Mouse (Mus musculus) testis, adult 2 months (tissue): ENCODE measurements around the gene Adcy9. TPM values are rescaled to one million over a fixed set of nuclear protein-coding genes. Genes with fewer than 3 reads are reported as not detected.
A peak's percentile ranks its signal among the peaks of the same experiment; 100 is the strongest.
"Not testable (repeated sequence)": the region's sequence is repeated elsewhere in the genome, so short reads cannot be mapped to it uniquely, and the experiment has no call there.

Experiments
- H3K27ac ChIP-seq: fragments of 200-500 bp; 2 replicates; pipeline ENCODE4 v1.5.1; 2012; ENCODE audit warnings: low read depth, low read length; ENCODE audit not compliant: control insufficient read depth, insufficient read depth
- H3K27me3 ChIP-seq: fragments of 200-500 bp; 2 replicates; pipeline ENCODE4 v1.6.1; 2012; ENCODE audit warnings: mild to moderate bottlenecking, low read length, moderate library complexity; ENCODE audit not compliant: control insufficient read depth, insufficient read depth
- H3K36me3 ChIP-seq: fragments of 200-500 bp; 2 replicates; pipeline ENCODE4 v1.6.1; 2012; ENCODE audit warnings: mild to moderate bottlenecking, low read length; ENCODE audit not compliant: control insufficient read depth, insufficient read depth
- H3K4me1 ChIP-seq: fragments of 200-500 bp; 2 replicates; pipeline ENCODE4 v1.6.1; 2012; ENCODE audit warnings: low read length; ENCODE audit not compliant: control insufficient read depth, insufficient read depth
- H3K4me3 ChIP-seq: fragments of 200-500 bp; 2 replicates; pipeline ENCODE4 v1.5.1; 2012; ENCODE audit warnings: low read depth, mild to moderate bottlenecking, low read length, moderate library complexity, mixed read lengths; ENCODE audit not compliant: control insufficient read depth
- CTCF ChIP-seq: fragments of 200-500 bp; IDR thresholded peaks from 2 replicates; pipeline ENCODE4 v1.5.1; 2012; ENCODE audit warnings: low read depth, mild to moderate bottlenecking, inconsistent platforms, low read length, moderate library complexity; ENCODE audit not compliant: control insufficient read depth, insufficient read depth, insufficient replicate concordance
- POLR2A ChIP-seq: fragments of 200-500 bp; IDR thresholded peaks from 2 replicates; pipeline ENCODE4 v1.6.1; 2012; ENCODE audit warnings: low read depth, mild to moderate bottlenecking, inconsistent platforms, low read length, moderate library complexity; ENCODE audit not compliant: control insufficient read depth
- polyA plus RNA-seq: library from polyadenylated mRNA; depleted of rRNA; stranded (reverse); fragments of >200 nt; gene quantifications from 2 replicates; pipeline ENCODE4 v1.2.3, GENCODE M21; 2012

Gene Adcy9
- polyA plus RNA-seq, 1 experiment, result 3.4 TPM

- TF ChIP-seq CTCF (no peak), POLR2A (no peak)
- Histone ChIP-seq H3K4me3 (no peak overlapping the region), H3K36me3 (no peaks in the 10 kb centered on the region), H3K4me1 (no peaks in the 10 kb centered on the region), H3K27me3 (no peaks in the 10 kb centered on the region), H3K27ac (peak overlapping the region; percentile 51)
Measured at GRCm38 (mm10) chr16:4367291-4367690, 53.0 kb downstream of the Adcy9 start.

- no peak overlapping the region for H3K4me3 ChIP-seq
- peak overlapping the region; percentile 6; the same call in 1 of the 2 replicates for H3K27ac ChIP-seq
- TF ChIP-seq CTCF (no peak), POLR2A (no peak)
- no peaks in the 10 kb centered on the region for H3K4me1 ChIP-seq
- H3K36me3 ChIP-seq, result no peaks in the 10 kb centered on the region
- no peaks in the 10 kb centered on the region for H3K27me3 ChIP-seq
Measured at GRCm38 (mm10) chr16:4366671-4367070, 53.6 kb downstream of the Adcy9 start.

GRCm38 (mm10) chr16:4363341-4364116 is 56.8 kb downstream of the Adcy9 start:
- 0 out of 2 replicates have a peak overlapping the region, but pooled peaks have one; percentile 11 for H3K27ac ChIP-seq
- TF ChIP-seq CTCF (no peak), POLR2A (no peak)
- no peaks in the 10 kb centered on the region for H3K4me1 ChIP-seq

GRCm38 (mm10) chr16:4355260-4356043 is 64.8 kb downstream of the Adcy9 start:
- no peaks in the 10 kb centered on the region for H3K27me3 ChIP-seq
- TF ChIP-seq POLR2A (no peak), CTCF (no peak)
- H3K4me1 ChIP-seq, result no peaks in the 10 kb centered on the region
- no peak overlapping the region for H3K27ac ChIP-seq
- no peak overlapping the region for H3K4me3 ChIP-seq
- no peaks in the 10 kb centered on the region for H3K36me3 ChIP-seq

More at GRCm38 (mm10) chr16:4363341-4364116, 56.8 kb downstream of the Adcy9 start:
- Histone ChIP-seq H3K4me3 (no peak overlapping the region), H3K27me3 (no peaks in the 10 kb centered on the region), H3K36me3 (no peaks in the 10 kb centered on the region)

GRCm38 (mm10) chr16:4342579-4342978 is 77.7 kb downstream of the Adcy9 start:
- Histone ChIP-seq H3K4me3 (no peak overlapping the region), H3K27me3 (no peaks in the 10 kb centered on the region), H3K36me3 (no peaks in the 10 kb centered on the region), H3K27ac (no peak overlapping the region), H3K4me1 (no peaks in the 10 kb centered on the region)
- no peak for TF ChIP-seq CTCF
- TF ChIP-seq POLR2A, result no peak

- Histone ChIP-seq H3K27ac (no peak overlapping the region), H3K36me3 (no peaks in the 10 kb centered on the region), H3K4me3 (no peak overlapping the region), H3K27me3 (no peaks in the 10 kb centered on the region), H3K4me1 (no peaks in the 10 kb centered on the region)
- TF ChIP-seq CTCF (no peak), POLR2A (no peak)
Measured at GRCm38 (mm10) chr16:4341316-4342062, 78.8 kb downstream of the Adcy9 start.

- not testable (repeated sequence) for H3K27ac ChIP-seq, H3K4me1 ChIP-seq, H3K4me3 ChIP-seq, H3K27me3 ChIP-seq, H3K36me3 ChIP-seq
Measured at GRCm38 (mm10) chr16:4339216-4339615, 81.1 kb downstream of the Adcy9 start.
